Mouse (Mus musculus) frontal cortex, postnatal 14 days (tissue): ENCODE data around the gene Anxa6.
A peak's percentile ranks its signal among the peaks of the same experiment; 100 is the strongest.

Experiments used
- DNase-seq, 2 experiments: peaks; one replicate each; pipeline ENCODE4 v3.0.0; 2022; ENCODE audit warnings: low spot score in 2 of 2

The Anxa6 gene

DNA sequence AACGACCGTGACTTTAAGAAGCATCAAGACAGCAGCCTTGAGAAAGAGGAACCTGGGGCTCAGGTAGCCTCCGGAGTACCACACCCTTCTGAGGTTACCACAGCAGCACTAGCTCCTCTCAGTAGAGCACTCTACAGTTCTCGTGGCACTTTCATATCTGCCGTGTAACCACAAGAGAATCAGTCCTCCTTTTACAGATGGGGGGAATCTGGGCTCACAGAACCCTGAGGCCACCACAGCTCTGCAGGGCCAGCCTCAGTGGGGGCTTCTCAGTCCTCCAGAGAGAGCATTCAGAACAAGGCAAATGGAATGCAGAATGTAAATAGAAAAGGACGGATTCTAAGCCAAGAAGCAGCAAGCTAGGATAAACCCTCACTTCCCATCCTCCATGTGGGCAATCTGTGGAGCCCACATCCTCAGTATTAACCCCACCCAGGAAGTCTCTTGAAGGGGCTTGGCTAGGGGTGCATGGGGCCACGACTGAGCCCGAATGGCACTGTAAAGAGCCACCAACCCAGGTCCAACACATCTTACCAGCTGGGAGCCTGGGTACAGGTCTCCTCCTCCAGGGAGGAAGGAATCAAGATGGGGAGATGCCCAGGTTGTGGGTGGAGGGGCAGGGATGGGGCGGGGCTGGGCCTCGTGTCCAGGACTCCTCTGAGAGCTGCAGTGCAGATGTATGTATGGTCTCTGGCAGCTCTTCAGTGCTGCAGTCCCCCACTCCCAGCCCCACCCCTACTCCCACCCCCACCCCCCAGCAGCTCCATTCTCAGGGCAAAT lies 1.8 kb downstream of the Anxa6 start:
- no peak for DNase-seq

DNA sequence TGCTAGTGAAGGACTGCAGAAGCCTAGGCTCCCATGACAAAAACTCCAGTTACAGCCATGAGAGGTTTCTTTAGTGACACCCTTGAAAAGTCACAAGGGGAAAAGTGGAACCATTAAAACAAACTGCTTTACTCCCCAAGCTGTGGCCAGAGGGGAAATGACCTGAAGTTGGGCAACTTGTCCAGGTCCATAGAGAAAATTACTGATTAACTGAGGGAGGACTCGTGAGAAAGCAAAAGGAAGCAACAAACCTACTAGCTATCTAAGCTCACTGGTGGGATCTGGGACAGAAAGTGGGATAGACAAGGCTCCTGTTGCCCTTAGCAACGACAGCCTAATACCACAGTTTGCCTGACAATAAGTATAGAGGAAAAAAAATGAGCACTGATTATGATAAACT lies 4.7 kb downstream of the Anxa6 start:
- no peak for DNase-seq

- DNase-seq = no peak
These were observed 5.9 kb downstream of the Anxa6 start for GRCm38 (mm10) chr11:55027204-55027855.

GRCm38 (mm10) chr11:55025896-55026295 lies 7.3 kb downstream of the Anxa6 start:
- DNase-seq = no peak

DNA sequence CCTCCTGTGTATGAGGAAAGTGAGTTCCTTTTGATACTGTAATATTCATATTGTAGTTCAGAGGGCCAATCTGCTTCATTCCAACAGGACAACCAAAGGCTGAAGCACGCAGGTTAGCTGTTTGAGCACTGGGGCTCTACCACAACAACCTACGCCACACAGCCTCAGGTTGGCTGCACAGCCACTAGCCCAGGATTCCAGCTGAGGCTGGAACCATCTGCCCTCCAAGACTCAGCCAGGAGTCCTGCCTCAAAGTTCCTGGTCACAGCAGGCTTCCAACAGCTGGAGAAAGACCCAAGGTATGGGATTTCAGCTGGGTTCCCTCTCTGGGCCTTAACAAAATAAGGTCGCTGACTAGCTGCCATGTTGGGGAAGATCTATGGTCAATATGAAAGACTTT lies 9.7 kb downstream of the Anxa6 start:
- no peak for DNase-seq

DNA sequence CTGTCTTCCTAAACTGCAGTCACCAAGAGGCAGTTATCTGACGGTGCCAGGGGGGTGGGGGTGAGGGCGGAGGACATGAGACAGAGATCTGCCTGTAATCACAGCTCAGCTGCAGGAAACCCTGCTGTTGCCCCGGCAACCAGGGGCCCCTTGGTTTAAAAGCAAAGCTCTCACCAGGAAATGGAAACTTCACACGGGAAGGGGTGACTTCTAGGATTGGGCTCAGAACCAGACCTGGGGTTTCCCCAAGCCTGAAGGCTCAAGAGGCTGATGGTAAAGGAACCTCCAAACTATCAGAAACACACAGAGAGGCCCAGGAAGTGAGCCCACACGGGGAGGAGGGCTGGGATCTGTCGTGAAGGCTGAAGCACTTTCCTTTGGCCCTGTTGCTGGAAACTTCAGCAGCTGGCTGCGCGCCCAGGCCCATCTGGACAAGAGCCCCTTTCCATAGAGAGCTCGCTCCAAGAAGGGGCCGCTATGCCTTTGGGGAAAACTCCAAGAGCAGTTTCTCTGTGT lies 10.1 kb downstream of the Anxa6 start:
- DNase-seq = peak; percentile 67 to 68

DNA sequence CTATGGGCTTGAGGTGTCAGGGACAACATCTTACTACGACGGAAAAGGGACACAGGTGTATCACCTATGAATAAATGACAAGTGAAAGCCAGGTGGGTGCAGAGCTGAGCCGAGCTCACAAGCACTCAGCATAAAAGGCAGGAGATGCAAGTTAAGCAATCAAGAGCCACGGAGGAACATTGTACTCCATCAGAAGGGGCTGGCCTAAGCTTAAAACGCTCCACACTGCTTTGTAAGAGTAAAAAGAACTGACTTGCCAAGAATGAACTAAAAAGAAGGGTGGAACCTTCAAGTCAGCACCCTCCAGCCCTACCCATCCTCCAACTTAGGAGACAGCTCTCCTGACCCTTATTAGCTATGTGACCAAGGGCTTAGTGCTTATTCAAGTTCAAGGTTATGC lies 10.7 kb downstream of the Anxa6 start:
- no peak for DNase-seq

- DNase-seq = no peak
These were observed 11.4 kb downstream of the Anxa6 start for GRCm38 (mm10) chr11:55021859-55022258.

- DNase-seq = no peak
These were observed 11.8 kb downstream of the Anxa6 start for GRCm38 (mm10) chr11:55021458-55021857.

DNA sequence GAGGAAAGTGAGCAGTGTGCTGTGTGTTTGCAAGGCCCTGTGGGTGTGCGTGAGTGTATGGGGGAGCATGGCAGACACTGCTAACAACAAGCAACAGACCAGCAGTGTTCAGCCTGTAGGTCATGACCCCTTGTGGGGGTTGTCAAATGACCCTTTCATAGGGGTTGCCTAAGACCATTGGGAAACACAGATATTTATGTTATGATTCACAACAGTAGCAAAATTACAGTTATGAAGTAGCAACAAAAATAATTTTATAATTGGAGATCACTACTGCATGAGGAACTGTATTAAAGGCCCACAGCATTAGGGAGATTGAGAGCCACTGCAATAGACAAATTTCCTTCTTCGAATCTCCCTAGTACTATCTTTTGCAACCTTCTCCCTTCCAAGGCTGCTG lies 13.5 kb downstream of the Anxa6 start:
- no peak for DNase-seq

GRCm38 (mm10) chr11:55018034-55018433 lies 15.2 kb downstream of the Anxa6 start:
- DNase-seq = no peak

- no peak for DNase-seq
These were observed 16.0 kb downstream of the Anxa6 start for GRCm38 (mm10) chr11:55017201-55017600.

GRCm38 (mm10) chr11:55016758-55017157 lies 16.5 kb downstream of the Anxa6 start:
- DNase-seq = no peak

GRCm38 (mm10) chr11:55015831-55016241 lies 17.4 kb downstream of the Anxa6 start:
- DNase-seq = no peak

GRCm38 (mm10) chr11:55015264-55015663 lies 18.0 kb downstream of the Anxa6 start:
- DNase-seq = no peak

DNA sequence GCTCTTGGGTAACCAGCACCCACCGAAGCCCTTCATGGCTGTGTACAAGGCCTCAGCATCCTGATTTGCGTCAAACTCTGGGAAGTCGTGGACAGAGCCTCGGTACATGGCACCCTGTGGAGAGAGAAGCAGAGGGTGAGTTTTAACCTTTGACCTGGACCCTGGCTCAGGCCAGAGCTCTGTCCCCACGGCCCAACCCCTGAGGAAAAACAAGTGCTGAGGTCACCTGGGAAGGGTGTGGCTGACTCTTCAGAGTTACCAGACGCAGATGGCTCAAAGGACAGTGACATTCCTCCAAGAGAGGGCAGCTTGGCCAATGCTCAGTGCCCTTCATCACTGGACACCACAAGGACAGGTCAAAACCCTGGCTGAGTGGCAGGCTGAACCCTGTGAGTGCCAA lies 19.4 kb downstream of the Anxa6 start:
- no peak for DNase-seq

DNA sequence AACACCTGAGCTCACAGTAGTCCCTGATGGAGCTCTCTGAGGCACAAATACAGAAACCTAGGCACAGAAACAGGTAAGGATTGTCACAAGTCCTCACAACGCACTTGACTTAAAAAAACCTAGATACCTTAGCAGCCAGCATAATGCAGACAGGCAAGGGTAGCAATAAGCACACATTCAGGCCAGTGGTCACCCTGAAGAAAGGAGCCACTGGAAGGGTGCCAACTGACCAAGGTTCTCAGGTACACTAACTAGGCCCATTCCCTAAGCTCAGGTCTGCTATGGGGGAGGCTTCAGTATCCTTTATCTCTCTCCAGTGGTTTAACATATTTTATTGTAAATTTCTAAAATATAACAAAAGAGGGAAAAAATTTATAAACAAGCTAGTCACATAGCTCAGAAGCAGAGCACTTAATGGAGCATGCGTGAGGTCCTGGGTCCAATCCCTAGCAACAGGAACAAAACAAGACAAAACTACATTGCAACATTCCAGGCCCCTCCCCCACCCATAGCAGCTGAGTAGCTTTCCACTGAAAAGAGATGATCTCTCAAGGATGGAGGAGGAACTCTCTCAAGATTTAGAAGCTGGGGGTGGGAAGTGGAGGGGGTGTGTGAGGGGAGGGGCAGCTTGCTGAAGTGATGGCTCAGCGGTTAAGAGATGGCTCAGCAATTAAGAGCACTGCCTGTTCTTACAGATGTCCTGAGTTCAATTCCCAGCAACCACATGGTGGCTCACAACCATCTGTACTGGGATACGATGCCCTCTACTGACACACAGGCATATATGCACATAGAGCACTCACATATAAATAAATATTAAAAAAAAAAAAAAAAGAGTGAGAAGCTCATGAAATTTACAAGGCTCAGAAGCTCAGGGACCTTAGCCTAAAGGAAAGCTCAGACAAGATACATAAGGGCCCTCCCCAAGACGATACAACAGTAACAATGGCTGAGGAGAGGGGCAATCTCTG lies 20.4 kb downstream of the Anxa6 start:
- no peak for DNase-seq

DNA sequence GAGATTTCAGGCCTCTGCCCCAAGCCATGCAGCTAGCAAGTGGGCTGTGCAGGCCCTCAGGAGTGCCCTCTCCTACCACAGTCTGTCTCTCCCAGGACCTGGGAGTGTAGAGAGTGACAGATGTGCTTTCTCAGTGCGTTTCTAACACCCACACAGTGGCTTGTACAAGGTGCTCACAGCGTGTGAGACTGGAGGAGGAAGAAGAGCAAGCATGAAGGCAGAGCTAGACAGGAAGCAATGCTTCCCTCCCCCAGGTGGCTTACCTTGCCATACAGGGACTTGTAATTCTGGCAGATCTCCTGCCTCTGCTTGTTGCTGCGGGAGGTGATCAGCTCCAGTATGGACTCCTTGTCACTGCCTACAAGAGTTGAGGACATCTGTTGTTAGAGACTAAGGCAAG lies 21.8 kb downstream of the Anxa6 start:
- DNase-seq = no peak

DNA sequence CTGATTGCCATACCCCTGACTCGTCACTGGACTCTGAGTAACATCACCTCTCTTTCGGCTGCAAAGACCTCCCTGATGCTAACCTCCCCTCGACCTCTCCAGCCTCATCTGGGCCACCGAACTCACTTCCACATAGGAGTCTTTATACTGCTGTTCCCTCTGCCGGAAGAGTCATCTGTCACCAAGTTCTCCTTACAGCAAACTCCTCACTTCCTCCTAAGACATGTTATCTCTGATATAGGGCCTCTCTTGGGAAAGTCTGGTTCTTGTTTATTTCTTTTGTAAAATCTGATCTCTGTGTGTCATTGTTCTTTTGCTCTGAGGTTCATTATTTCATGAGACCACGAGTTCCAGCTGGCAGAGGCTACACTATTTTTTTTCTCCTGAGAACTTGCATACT lies 25.0 kb downstream of the Anxa6 start:
- DNase-seq = no peak

GRCm38 (mm10) chr11:55005684-55006083 lies 27.6 kb downstream of the Anxa6 start:
- no peak for DNase-seq

DNA sequence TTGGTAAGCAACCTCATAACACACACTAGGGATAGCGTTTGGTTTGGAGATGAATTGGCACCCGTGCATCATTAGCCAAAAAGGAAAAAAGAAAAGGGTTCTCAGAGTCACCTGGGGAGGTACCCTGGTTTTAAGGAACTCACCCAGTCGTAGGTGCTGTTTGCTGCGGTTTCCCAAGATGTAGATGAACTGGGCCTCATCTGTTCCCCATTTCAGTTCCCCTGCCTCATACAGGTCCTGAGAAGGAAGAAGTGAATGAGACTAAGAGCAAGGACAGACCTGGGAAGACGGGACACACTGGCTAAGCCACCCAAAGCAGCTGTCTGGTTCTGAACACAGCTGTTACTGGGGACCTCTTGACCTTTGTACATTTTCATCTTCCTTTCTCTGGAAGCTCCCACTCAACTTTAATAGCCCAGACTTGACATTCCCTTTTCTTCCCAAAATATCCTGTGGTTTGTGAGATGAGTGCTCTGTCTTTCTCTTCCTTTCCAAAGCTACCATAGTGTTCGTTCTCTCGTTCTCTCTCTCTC lies 28.2 kb downstream of the Anxa6 start:
- DNase-seq = no peak

GRCm38 (mm10) chr11:54998708-54999107 lies 34.5 kb downstream of the Anxa6 start:
- no peak for DNase-seq
